Mouse (Mus musculus) liver, embryonic 14.5 days (tissue): ENCODE measurements around the gene Pcdh19.

Experiments used
- CTCF ChIP-seq: IDR thresholded peaks from 2 replicates; pipeline ENCODE4 v1.5.1; 2016; ENCODE audit warnings: antibody characterized with exemption, low read depth, control low read depth
- EP300 ChIP-seq: IDR thresholded peaks from 2 replicates; pipeline ENCODE4 v1.6.1; 2016; ENCODE audit warnings: antibody characterized with exemption, low read depth

- TF ChIP-seq CTCF: no peak
- no peak for TF ChIP-seq EP300
These were observed 2.0 kb upstream of the Pcdh19 start for GRCm38 (mm10) chrX:133690822-133691221.
